Mouse (Mus musculus) regulatory T cell (primary cell): Measurements from ENCODE around the gene P2rx4.
"Not testable (repeated sequence)": the region's sequence is repeated elsewhere in the genome, so short reads cannot be mapped to it uniquely, and the experiment has no call there.

Experiments used
- in situ Hi-C: fragments of 300-600 bp; cut with MboI, MseI; formaldehyde crosslinking; loops from one replicate; pipeline ENCODE4 v1.15.1; 2025; ENCODE audit warnings: high pct_unique_total_duplicates

P2rx4 gene

GRCm38 (mm10) chr5:122707276-122708181, at the start of gene P2rx4:
Gene P2rx4 (plus strand): TSS chr5:122707544.
- in situ Hi-C loops: no loop called here

- in situ Hi-C loops: no loop called here
Measured at GRCm38 (mm10) chr5:122662501-122662900, 44.8 kb upstream of the P2rx4 start.

DNA sequence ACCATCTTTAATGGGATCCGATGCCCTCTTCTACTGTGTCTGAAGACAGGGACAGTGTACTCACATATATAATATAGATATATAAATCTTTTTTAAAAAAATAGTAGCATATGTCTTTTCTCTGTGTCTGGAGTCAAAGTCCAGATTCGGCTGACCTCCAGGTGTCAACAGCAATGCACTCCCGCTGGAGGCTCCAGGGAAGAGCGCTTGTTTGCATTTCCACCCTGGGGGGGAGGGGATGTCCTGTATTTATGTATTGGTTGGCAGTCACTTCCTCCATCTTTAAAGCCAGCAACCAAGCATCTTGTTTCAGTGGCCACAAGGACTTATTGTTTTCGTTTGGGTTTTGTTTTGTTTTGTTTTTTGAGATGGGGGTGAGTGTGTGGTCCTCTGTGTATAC, 42.3 kb upstream of the P2rx4 start:
- in situ Hi-C loops: no loop called here

- in situ Hi-C loops: no loop called here
Measured at GRCm38 (mm10) chr5:122668981-122669897, 38.1 kb upstream of the P2rx4 start.

- in situ Hi-C loops: not testable (repeated sequence)
Measured at GRCm38 (mm10) chr5:122671641-122672040, 35.7 kb upstream of the P2rx4 start.

GRCm38 (mm10) chr5:122672298-122672697, 35.0 kb upstream of the P2rx4 start:
- in situ Hi-C loops: no loop called here

- in situ Hi-C loops: no loop called here
Measured at GRCm38 (mm10) chr5:122676002-122676401, 31.3 kb upstream of the P2rx4 start.

- in situ Hi-C loops: no loop called here
Measured at GRCm38 (mm10) chr5:122677983-122678382, 29.4 kb upstream of the P2rx4 start.

GRCm38 (mm10) chr5:122679881-122680280, 27.5 kb upstream of the P2rx4 start:
- in situ Hi-C loops: no loop called here

DNA sequence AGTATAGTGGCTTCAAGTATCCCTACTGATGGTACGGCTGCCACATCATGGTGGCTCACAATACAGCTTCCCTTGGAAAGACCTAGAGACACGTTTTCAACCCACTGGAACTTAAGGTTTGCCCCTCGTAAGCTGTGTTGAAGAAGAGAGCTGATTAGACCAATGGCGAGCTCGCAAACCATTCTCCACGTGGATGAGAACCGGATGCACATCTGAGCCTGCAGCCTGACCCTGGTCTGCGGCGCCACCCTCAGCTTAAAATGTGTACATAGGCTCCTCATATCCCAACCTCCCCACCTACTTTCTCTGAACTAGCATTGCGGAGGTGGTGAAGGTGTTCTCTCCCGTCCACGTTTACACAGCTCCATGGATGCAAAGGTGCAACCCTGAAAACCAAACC, 26.1 kb upstream of the P2rx4 start:
- in situ Hi-C loops: no loop called here

DNA sequence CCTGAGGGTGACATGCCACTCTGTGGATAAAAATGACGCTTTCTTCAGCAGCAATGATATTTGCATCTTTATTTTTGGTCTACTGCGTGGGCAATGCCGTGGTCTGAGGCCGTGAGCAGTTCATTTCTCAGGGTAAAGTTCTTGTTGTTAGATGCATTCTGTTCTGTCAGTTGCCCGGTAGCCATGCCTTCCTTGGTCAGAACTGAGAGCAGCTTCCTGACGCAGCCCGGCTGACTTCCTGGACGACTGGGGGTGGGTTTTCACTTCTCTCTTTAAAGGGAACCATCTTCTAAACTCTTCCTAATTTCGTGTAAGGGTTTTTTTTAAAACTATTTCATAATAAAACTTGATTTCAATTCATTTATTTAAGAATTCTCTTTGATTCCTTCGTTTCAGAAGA, 23.4 kb upstream of the P2rx4 start:
- in situ Hi-C loops: no loop called here

DNA sequence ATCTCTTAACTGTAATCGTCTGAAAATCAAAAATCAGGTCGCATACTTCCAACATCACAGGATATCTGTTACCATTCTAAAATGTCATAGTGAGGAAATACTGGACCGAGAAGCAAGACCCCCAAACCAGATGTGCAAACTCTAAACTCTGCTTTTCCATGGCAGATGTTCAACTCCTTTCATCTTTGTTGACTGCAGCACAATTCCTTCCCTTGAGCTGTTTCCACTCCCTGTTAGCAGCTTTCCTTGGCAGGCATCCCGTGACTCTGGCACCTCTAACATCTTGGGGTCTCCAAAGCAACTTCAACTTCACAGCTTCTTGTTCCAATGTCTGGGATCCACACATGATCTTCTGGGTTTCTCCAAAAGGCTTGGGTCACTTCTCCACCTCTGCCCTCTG, 20.0 kb upstream of the P2rx4 start:
- in situ Hi-C loops: no loop called here

DNA sequence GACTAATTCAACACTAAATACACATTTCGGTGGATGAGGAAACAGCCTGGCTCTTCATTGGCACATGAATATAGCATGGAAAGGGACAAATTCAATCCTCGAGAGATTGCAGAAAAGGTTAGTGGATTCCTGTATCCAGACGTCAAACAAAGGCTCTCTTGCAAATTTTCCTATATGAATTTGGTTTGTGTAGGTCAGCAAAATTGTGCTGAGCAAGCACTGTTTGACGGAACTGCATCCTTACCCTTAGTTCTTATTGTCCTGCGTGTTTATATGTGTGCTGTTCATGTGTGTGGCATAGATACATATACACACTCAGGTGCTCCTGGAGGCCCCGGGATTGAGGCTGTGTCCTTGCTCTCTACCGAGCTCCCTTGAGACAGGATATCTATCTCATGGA, 18.2 kb upstream of the P2rx4 start:
- in situ Hi-C loops: no loop called here

- in situ Hi-C loops: no loop called here
Measured at GRCm38 (mm10) chr5:122690486-122690885, 16.9 kb upstream of the P2rx4 start.

DNA sequence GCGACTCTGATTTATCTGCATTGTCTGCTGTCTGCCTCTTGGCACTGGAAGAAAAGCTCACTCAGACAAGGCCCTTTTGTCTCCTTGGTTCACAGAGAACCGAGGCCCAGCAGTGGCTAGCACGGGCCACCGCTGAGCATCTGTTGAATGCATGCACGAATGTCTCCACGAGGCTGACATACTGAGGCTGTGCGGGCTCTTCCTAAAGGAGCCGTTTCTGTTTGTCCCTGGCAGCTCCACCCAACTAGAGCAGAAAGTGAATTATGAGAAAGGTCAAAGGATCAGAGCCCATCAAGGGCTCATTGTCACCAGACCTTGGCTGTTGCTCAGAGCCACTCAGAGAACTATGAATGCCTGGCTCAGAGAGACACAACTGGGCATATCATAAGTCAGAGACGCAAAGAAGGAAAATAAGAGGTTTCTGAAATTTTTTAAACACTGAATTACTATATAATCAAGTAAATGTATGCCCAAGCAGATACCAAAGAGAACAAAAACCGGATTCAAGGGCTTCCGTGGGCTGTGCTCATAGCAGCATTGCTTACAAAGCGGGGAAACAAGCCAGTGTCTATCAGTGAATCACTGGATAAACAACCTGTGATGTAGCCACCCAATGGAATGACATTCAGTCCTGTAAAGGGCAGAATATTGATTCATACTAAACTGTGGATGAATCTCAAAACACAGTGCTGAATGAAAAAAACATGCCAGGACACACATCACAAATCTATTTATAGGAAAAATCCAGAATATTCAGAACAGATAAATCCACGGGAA, 13.7 kb upstream of the P2rx4 start:
- in situ Hi-C loops: no loop called here

- in situ Hi-C loops: no loop called here
Measured at GRCm38 (mm10) chr5:122695516-122695915, 11.8 kb upstream of the P2rx4 start.

DNA sequence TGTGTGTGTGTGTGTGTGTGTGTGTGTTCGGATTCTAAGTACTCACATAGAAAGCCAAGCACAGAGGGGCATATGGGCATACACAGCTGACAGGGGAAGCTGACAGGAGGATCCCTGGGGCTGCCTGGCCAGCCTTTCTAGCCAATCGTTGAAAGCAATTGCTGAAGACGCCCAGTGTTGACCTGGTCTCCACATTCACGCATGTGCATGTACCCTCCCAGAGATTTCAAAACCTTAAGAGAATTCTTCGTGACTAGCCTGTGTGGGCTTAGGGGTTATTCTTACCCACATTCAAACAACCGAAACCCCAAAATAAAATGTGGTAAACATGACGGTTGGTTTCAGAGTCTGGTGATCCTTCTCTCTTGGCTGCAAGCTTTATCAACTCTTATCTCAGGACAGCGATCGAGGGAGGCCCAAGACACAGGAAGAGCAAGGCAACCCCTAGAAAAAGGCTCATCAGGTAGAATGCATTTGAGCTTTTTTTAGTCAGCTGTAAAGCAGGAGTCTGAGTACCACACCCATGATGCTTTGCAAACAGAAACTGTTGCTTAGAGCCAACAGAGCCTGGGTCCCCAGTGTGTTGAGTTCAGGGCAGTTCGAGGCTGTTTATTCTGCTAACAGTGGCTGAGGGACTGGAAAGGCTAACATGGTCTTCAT, 9.2 kb upstream of the P2rx4 start:
- in situ Hi-C loops: no loop called here

DNA sequence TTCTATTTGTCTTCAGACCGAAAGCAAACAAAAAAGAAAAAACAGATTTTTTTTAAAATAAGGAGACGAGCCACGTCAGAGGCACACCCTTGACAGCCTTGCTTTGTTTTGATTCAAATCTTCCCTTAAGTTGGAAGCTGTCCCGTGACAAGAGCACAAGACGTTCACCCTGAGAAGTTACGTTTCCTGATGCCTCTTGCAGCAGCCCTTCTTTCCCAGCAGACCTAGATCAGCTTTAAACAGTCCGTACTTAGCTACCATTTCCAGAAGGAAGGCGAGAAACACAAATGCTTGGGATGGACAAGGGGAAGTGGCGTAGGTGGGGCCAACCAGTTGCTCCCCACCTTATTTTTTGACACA, 8.7 kb upstream of the P2rx4 start:
- in situ Hi-C loops: no loop called here

- in situ Hi-C loops: no loop called here
Measured at GRCm38 (mm10) chr5:122700109-122700836, 7.1 kb upstream of the P2rx4 start.

DNA sequence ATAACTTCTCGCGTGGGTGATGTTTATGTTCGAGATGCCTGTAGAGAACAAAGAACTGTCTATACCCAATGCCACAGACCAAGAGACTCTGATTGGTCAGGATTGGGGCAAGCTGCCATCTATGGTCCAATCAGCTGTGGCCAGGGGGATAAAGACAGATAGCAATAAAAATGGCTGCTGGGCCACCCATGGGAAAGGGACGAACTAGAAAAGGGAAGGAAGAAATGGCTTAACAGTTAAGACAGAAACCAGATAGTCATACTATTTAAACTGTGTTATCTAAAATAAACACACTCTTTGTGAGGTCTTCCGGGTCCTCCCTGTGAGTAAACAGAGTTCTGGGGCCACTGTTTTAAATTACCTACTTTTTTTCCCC, 6.5 kb upstream of the P2rx4 start:
- in situ Hi-C loops: no loop called here

DNA sequence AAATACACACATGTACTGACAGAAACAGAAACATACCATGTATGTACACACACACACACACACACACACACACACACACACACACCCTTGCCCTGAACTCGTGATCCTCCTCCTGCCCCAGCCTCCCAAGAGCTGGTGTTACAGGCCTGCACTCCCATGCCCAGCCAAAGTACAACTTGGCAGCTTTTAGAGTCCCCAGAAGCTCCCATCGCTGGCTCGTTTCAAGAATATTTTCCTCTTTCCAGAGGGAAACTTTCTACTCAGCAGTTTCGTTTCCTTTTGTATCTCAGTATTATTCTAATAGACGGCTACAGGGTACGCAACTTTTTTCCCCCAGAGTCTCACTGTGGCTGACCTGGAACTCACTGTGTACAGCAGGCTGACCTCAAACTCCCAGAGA, 5.2 kb upstream of the P2rx4 start:
- in situ Hi-C loops: no loop called here
